Mouse (Mus musculus): ENCODE measurements at regions not wholly inside any gene's neighbourhood (a gene's known extent, or its start where the extent isn't known, plus 50 kb on each side); places are given as distances from the start of the nearest gene placed in this dataset.
A peak's percentile ranks its signal among the peaks of the same experiment; 100 is the strongest.

GRCm38 (mm10) chr15:36939153-36939552, 68.4 kb downstream of the Zfp706 start:
- Histone ChIP-seq H3K9me3 (replicated peaks; ENCODE audit: low read length) (no peaks in the 10 kb centered on the region), H3K27me3 (ENCODE audit: insufficient read depth, low read length) (no peaks in the 10 kb centered on the region), H3K27ac (0 out of 2 replicates have a peak overlapping the region, but pooled peaks have one; percentile 84), H3K9ac (ENCODE audit: low read depth, low read length) (peak overlapping the region; percentile 76; the same call in 1 of the 2 replicates), H3K36me3 (ENCODE audit: insufficient read depth, low read length) (no peaks in the 10 kb centered on the region), H3K4me3 (replicated peaks; ENCODE audit: low read depth, low read length) (peak overlapping the region; percentile 57), H3K4me2 (ENCODE audit: low read length) (peak overlapping the region; percentile 94), H3K4me1 (replicated peaks; ENCODE audit: insufficient read depth, low read length) (peaks cover 8% of the 10 kb centered on the region; the same call in 1 of the 2 replicates)
- ATAC-seq (replicated peaks; ENCODE audit: low FRiP score, low read depth), result no peak
- TF ChIP-seq CTCF (IDR thresholded peaks at IDR 0.05; ENCODE audit: low read depth), result no peak
- 35% methylated on average over 9 of the region's 9 CpGs for WGBS
- no peak for DNase-seq (ENCODE audit: low spot score)

GRCm38 (mm10) chr15:36938511-36939150, 68.9 kb downstream of the Zfp706 start:
- no peaks in the 10 kb centered on the region for H3K9me3 ChIP-seq (replicated peaks; ENCODE audit: low read length)
- H3K27ac ChIP-seq, result peak overlapping the region; percentile 84
- peak overlapping the region; percentile 94 for H3K4me2 ChIP-seq (ENCODE audit: low read length)
- H3K4me3 ChIP-seq (replicated peaks; ENCODE audit: low read depth, low read length), result peak overlapping the region; percentile 57
- ATAC-seq (replicated peaks; ENCODE audit: low FRiP score, low read depth), result peak; percentile 93
- DNase-seq (ENCODE audit: low spot score), result peak; percentile 84
- no peak for TF ChIP-seq CTCF (IDR thresholded peaks at IDR 0.05; ENCODE audit: low read depth)
- peak overlapping the region; percentile 76 for H3K9ac ChIP-seq (ENCODE audit: low read depth, low read length)
- peaks cover 8% of the 10 kb centered on the region; the same call in 1 of the 2 replicates for H3K4me1 ChIP-seq (replicated peaks; ENCODE audit: insufficient read depth, low read length)
- H3K36me3 ChIP-seq (ENCODE audit: insufficient read depth, low read length), result no peaks in the 10 kb centered on the region
- WGBS, result under 1% methylated on average over 55 of the region's 57 CpGs
- no peaks in the 10 kb centered on the region for H3K27me3 ChIP-seq (ENCODE audit: insufficient read depth, low read length)

GRCm38 (mm10) chr15:36937757-36938498, 69.6 kb downstream of the Zfp706 start:
- Histone ChIP-seq H3K27ac (peak overlapping the region; percentile 84), H3K9me3 (replicated peaks; ENCODE audit: low read length) (no peaks in the 10 kb centered on the region), H3K36me3 (ENCODE audit: insufficient read depth, low read length) (no peaks in the 10 kb centered on the region), H3K4me3 (replicated peaks; ENCODE audit: low read depth, low read length) (peak overlapping the region; percentile 57), H3K4me2 (ENCODE audit: low read length) (peak overlapping the region; percentile 94), H3K27me3 (ENCODE audit: insufficient read depth, low read length) (no peaks in the 10 kb centered on the region), H3K4me1 (replicated peaks; ENCODE audit: insufficient read depth, low read length) (peaks cover 8% of the 10 kb centered on the region; the same call in 1 of the 2 replicates), H3K9ac (ENCODE audit: low read depth, low read length) (peak overlapping the region; percentile 76)
- no peak for ATAC-seq (replicated peaks; ENCODE audit: low FRiP score, low read depth)
- no peak for DNase-seq (ENCODE audit: low spot score)
- TF ChIP-seq CTCF (IDR thresholded peaks at IDR 0.05; ENCODE audit: low read depth), result no peak
- 18% methylated on average over 13 of the region's 13 CpGs for WGBS

GRCm38 (mm10) chr15:36937067-36937657, 70.4 kb downstream of the Zfp706 start:
- DNase-seq (ENCODE audit: low spot score) (no peak), ATAC-seq (replicated peaks; ENCODE audit: low FRiP score, low read depth) (no peak)
- 75% methylated on average over 11 of the region's 11 CpGs for WGBS
- no peaks in the 10 kb centered on the region for H3K27me3 ChIP-seq (ENCODE audit: insufficient read depth, low read length)
- TF ChIP-seq CTCF (IDR thresholded peaks at IDR 0.05; ENCODE audit: low read depth), result no peak
- H3K27ac ChIP-seq, result 0 out of 2 replicates have a peak overlapping the region, but pooled peaks have one; percentile 25
- no peaks in the 10 kb centered on the region for H3K36me3 ChIP-seq (ENCODE audit: insufficient read depth, low read length)
- no peaks in the 10 kb centered on the region for H3K9me3 ChIP-seq (replicated peaks; ENCODE audit: low read length)
- H3K4me1 ChIP-seq (replicated peaks; ENCODE audit: insufficient read depth, low read length), result peaks cover 8% of the 10 kb centered on the region; the same call in 1 of the 2 replicates
- H3K4me2 ChIP-seq (ENCODE audit: low read length), result no peak overlapping the region
- H3K4me3 ChIP-seq (replicated peaks; ENCODE audit: low read depth, low read length), result no peak overlapping the region
- H3K9ac ChIP-seq (ENCODE audit: low read depth, low read length), result no peak overlapping the region

GRCm38 (mm10) chr15:36934801-36935200, 72.8 kb downstream of the Zfp706 start:
- no peaks in the 10 kb centered on the region for H3K27me3 ChIP-seq (ENCODE audit: insufficient read depth, low read length)
- H3K4me3 ChIP-seq (replicated peaks; ENCODE audit: low read depth, low read length), result no peak overlapping the region
- H3K36me3 ChIP-seq (ENCODE audit: insufficient read depth, low read length), result no peaks in the 10 kb centered on the region
- no peak for ATAC-seq (replicated peaks; ENCODE audit: low FRiP score, low read depth)
- no peaks in the 10 kb centered on the region for H3K9me3 ChIP-seq (replicated peaks; ENCODE audit: low read length)
- no peak overlapping the region for H3K4me2 ChIP-seq (ENCODE audit: low read length)
- H3K9ac ChIP-seq (ENCODE audit: low read depth, low read length), result no peak overlapping the region
- H3K4me1 ChIP-seq (replicated peaks; ENCODE audit: insufficient read depth, low read length), result peaks cover 8% of the 10 kb centered on the region; the same call in 1 of the 2 replicates
- WGBS, result 91% methylated on average over 1 of the region's 3 CpGs
- no peak for DNase-seq (ENCODE audit: low spot score)
- H3K27ac ChIP-seq, result no peak overlapping the region
- TF ChIP-seq CTCF (IDR thresholded peaks at IDR 0.05; ENCODE audit: low read depth), result no peak

GRCm38 (mm10) chr15:36933581-36933991, 74.0 kb downstream of the Zfp706 start:
- TF ChIP-seq CTCF (IDR thresholded peaks at IDR 0.05; ENCODE audit: low read depth), result no peak
- ATAC-seq (replicated peaks; ENCODE audit: low FRiP score, low read depth) (no peak), DNase-seq (ENCODE audit: low spot score) (no peak)
- Histone ChIP-seq H3K4me1 (replicated peaks; ENCODE audit: insufficient read depth, low read length) (peaks cover 8% of the 10 kb centered on the region; the same call in 1 of the 2 replicates), H3K4me2 (ENCODE audit: low read length) (no peak overlapping the region), H3K9me3 (replicated peaks; ENCODE audit: low read length) (no peaks in the 10 kb centered on the region), H3K4me3 (replicated peaks; ENCODE audit: low read depth, low read length) (no peak overlapping the region), H3K9ac (ENCODE audit: low read depth, low read length) (no peak overlapping the region), H3K36me3 (ENCODE audit: insufficient read depth, low read length) (no peaks in the 10 kb centered on the region), H3K27ac (no peak overlapping the region; the same call in 1 of the 2 replicates), H3K27me3 (ENCODE audit: insufficient read depth, low read length) (no peaks in the 10 kb centered on the region)
- WGBS, result 85% methylated on average over 2 of the region's 2 CpGs
